Comparison of ENCODE assay signal across 13 mouse cellular contexts in genomic region chr13:51732097-51732664, GRCm38 (mm10).
DNase-seq lines count a peak whose midpoint lies in the region; ATAC-seq and TF ChIP-seq lines count a peak whose summit lies in the region.
"Had no signal": no experiment of that assay in that cellular context is flagged by ENCODE, and none has a peak within 500 bp of the region (broad histone marks: within the 10 kb centered on the region; RNA-seq: fewer than 3 reads in every experiment).

No protein-coding gene starts in this region.

- H3K4me2 ChIP-seq in heart, embryonic 11.5 days, result no peak overlapping the region
- H3K4me2 ChIP-seq in hindbrain, embryonic 16.5 days (ENCODE audit: low read length), result no peak overlapping the region
- no peak overlapping the region for H3K4me2 ChIP-seq in neural tube, embryonic 14.5 days (ENCODE audit: low read depth, low read length)
- H3K4me2 ChIP-seq in kidney, embryonic 15.5 days, result no peak overlapping the region
- H3K4me2 ChIP-seq: lung, embryonic 15.5 days had no signal

- H3K36me3 ChIP-seq in heart, embryonic 11.5 days (ENCODE audit: control insufficient read depth, insufficient read depth, low read length), result no peaks in the 10 kb centered on the region
- no peaks in the 10 kb centered on the region for H3K36me3 ChIP-seq in hindbrain, embryonic 16.5 days (ENCODE audit: control insufficient read depth, insufficient read depth, low read length)
- H3K36me3 ChIP-seq in neural tube, embryonic 14.5 days (ENCODE audit: control insufficient read depth, insufficient read depth, low read length), result no peaks in the 10 kb centered on the region
- H3K36me3 ChIP-seq in kidney, embryonic 15.5 days, result no peaks in the 10 kb centered on the region
- H3K36me3 ChIP-seq: heart, embryonic 10.5 days; lung, embryonic 15.5 days had no signal

- 76% methylated on average over 14 of the region's 14 CpGs for WGBS in heart, embryonic 11.5 days (ENCODE audit: insufficient replicate concordance)
- WGBS in hindbrain, embryonic 16.5 days, result 55% methylated on average over 14 of the region's 14 CpGs
- WGBS in neural tube, embryonic 14.5 days, result 46% methylated on average over 14 of the region's 14 CpGs
- WGBS in kidney, embryonic 15.5 days, result 71% methylated on average over 14 of the region's 14 CpGs

- peaks cover 26% of the 10 kb centered on the region for H3K4me1 ChIP-seq in heart, embryonic 11.5 days (ENCODE audit: control insufficient read depth, insufficient read depth, low read length)
- H3K4me1 ChIP-seq in bone marrow macrophage, adult 2 months (ENCODE audit: control insufficient read depth, insufficient read depth, low read length), result peaks cover 48% of the 10 kb centered on the region
- H3K4me1 ChIP-seq in hindbrain, embryonic 16.5 days (ENCODE audit: control insufficient read depth, insufficient read depth, low read depth, low read length), result peaks cover 14% of the 10 kb centered on the region
- H3K4me1 ChIP-seq in neural tube, embryonic 14.5 days (ENCODE audit: control insufficient read depth, insufficient read depth, low read length), result peaks cover 13% of the 10 kb centered on the region; the same call in 1 of the 2 replicates
- H3K4me1 ChIP-seq in kidney, embryonic 15.5 days, result peaks cover 35% of the 10 kb centered on the region

- no peak overlapping the region for H3K9ac ChIP-seq in heart, embryonic 11.5 days (ENCODE audit: low read depth, low read length)
- no peak overlapping the region for H3K9ac ChIP-seq in hindbrain, embryonic 16.5 days (ENCODE audit: low read depth, low read length)
- no peak overlapping the region for H3K9ac ChIP-seq in neural tube, embryonic 14.5 days (replicated peaks; ENCODE audit: low read depth, low read length)
- H3K9ac ChIP-seq in kidney, embryonic 15.5 days, result no peak overlapping the region
- H3K9ac ChIP-seq: lung, embryonic 15.5 days had no signal

- no peak for TF ChIP-seq CTCF in bone marrow macrophage, adult 2 months (IDR thresholded peaks at IDR 0.05; ENCODE audit: low read depth, low read length)

- 0 out of 2 replicates have a peak, but pooled peaks have one; percentile 9 for ATAC-seq in heart, embryonic 11.5 days (replicated peaks; ENCODE audit: insufficient number of reproducible peaks, low FRiP score, low TSS enrichment)
- peak; percentile 12 for ATAC-seq in hindbrain, embryonic 16.5 days
- peak; percentile 38; the same call in 1 of the 2 replicates for ATAC-seq in neural tube, embryonic 14.5 days (ENCODE audit: low read depth)
- no peak for ATAC-seq in kidney, embryonic 15.5 days (replicated peaks; ENCODE audit: low FRiP score)
- ATAC-seq: intestine, embryonic 16.5 days had no signal

- TF ChIP-seq POLR2A in bone marrow macrophage, adult 2 months (IDR thresholded peaks at IDR 0.05; ENCODE audit: borderline replicate concordance, low read depth, low read length), result no peak

- H3K27me3 ChIP-seq in heart, embryonic 11.5 days (ENCODE audit: control insufficient read depth, insufficient read depth, low read length), result no peaks in the 10 kb centered on the region
- no peaks in the 10 kb centered on the region for H3K27me3 ChIP-seq in hindbrain, embryonic 16.5 days (replicated peaks; ENCODE audit: control insufficient read depth, insufficient read depth, low read length)
- H3K27me3 ChIP-seq in neural tube, embryonic 14.5 days (ENCODE audit: control insufficient read depth, insufficient read depth, low read length), result no peaks in the 10 kb centered on the region
- H3K27me3 ChIP-seq in kidney, embryonic 15.5 days, result no peaks in the 10 kb centered on the region
- H3K27me3 ChIP-seq: lung, embryonic 15.5 days had no signal

- no peaks in the 10 kb centered on the region for H3K9me3 ChIP-seq in heart, embryonic 11.5 days (replicated peaks; ENCODE audit: control insufficient read depth, low read length)
- H3K9me3 ChIP-seq in hindbrain, embryonic 16.5 days (ENCODE audit: control insufficient read depth, low read length), result no peaks in the 10 kb centered on the region
- H3K9me3 ChIP-seq in neural tube, embryonic 14.5 days (ENCODE audit: control insufficient read depth, low read length), result no peaks in the 10 kb centered on the region
- no peaks in the 10 kb centered on the region for H3K9me3 ChIP-seq in kidney, embryonic 15.5 days (replicated peaks)
- H3K9me3 ChIP-seq: heart, embryonic 10.5 days; lung, embryonic 15.5 days had no signal

- H3K4me3 ChIP-seq in heart, embryonic 11.5 days (ENCODE audit: low read depth, low read length), result no peak overlapping the region
- peak overlapping the region; percentile 62 for H3K4me3 ChIP-seq in bone marrow macrophage, adult 2 months (ENCODE audit: insufficient read depth, low read length)
- no peak overlapping the region for H3K4me3 ChIP-seq in hindbrain, embryonic 16.5 days (ENCODE audit: low read length)
- no peak overlapping the region for H3K4me3 ChIP-seq in neural tube, embryonic 14.5 days (ENCODE audit: low read depth, low read length)
- H3K4me3 ChIP-seq in kidney, embryonic 15.5 days (replicated peaks), result no peak overlapping the region
- H3K4me3 ChIP-seq: heart, embryonic 10.5 days; left cerebral cortex, adult 2 months; lung, embryonic 15.5 days had no signal

- H3K27ac ChIP-seq in heart, embryonic 11.5 days (ENCODE audit: low read depth, low read length), result no peak overlapping the region
- H3K27ac ChIP-seq in bone marrow macrophage, adult 2 months (ENCODE audit: insufficient read depth, low read depth, low read length), result peak overlapping the region; percentile 91
- H3K27ac ChIP-seq in hindbrain, embryonic 16.5 days (ENCODE audit: low read depth, low read length), result peak overlapping the region; percentile 23; the same call in 1 of the 2 replicates
- peak overlapping the region; percentile 53; the same call in 1 of the 2 replicates for H3K27ac ChIP-seq in neural tube, embryonic 14.5 days (ENCODE audit: low read depth, low read length)
- no peak overlapping the region for H3K27ac ChIP-seq in kidney, embryonic 15.5 days
- H3K27ac ChIP-seq: heart, embryonic 10.5 days; left cerebral cortex, adult 2 months; lung, embryonic 15.5 days had no signal

- DNase-seq in heart, adult 8-10 months (ENCODE audit: low spot score), result no peak
- no peak for DNase-seq in gastrocnemius, adult 8-10 months (ENCODE audit: low spot score in 2 of 2)
- no peak for DNase-seq in thymus, postnatal 4 days
- DNase-seq: adrenal gland, postnatal 10 days had no signal

Comparison
In these comparisons a context has a peak if more than half of its experiments do, and no peak if none do; other contexts are left out.
1. H3K27ac ChIP-seq: peak in bone marrow macrophage, adult 2 months (single experiment), hindbrain, embryonic 16.5 days (single experiment) and neural tube, embryonic 14.5 days (single experiment); none in heart, embryonic 11.5 days (single experiment) and kidney, embryonic 15.5 days (single experiment).